Mouse (Mus musculus): Measurements from ENCODE around the gene Arid1a. TPM values are rescaled to one million over a fixed set of nuclear protein-coding genes. Genes with fewer than 3 reads are reported as not detected.

Gene Arid1a
- polyA plus RNA-seq, 1 experiment from 2014 or later, result 26.8 TPM

- H3K36me3 ChIP-seq, result no peaks in the 10 kb centered on the region
- peak overlapping the region; percentile 92 for H3K9ac ChIP-seq
- no peak for ATAC-seq (ENCODE audit: insufficient number of reproducible peaks, low FRiP score, low TSS enrichment, low read depth)
- H3K4me1 ChIP-seq, result peaks cover 51% of the 10 kb centered on the region
- peak overlapping the region; percentile 79 for H3K4me3 ChIP-seq (replicated peaks)
- H3K27ac ChIP-seq (replicated peaks), result peak overlapping the region; percentile 99
- H3K27me3 ChIP-seq, result no peaks in the 10 kb centered on the region
- H3K4me2 ChIP-seq (replicated peaks), result peak overlapping the region; percentile 73
- 1% methylated on average over 23 of the region's 24 CpGs for WGBS
- no peaks in the 10 kb centered on the region for H3K9me3 ChIP-seq (replicated peaks)
Observed at GRCm38 (mm10) chr4:133672845-133673647, 83.5 kb downstream of the Arid1a start.

- Histone ChIP-seq H3K4me1 (peaks cover 50% of the 10 kb centered on the region), H3K4me2 (replicated peaks) (peak within 1 kb of the TSS; percentile 73), H3K36me3 (0 out of 2 replicates have a peak, but pooled peaks cover 3% of the 10 kb centered on the region), H3K27ac (replicated peaks) (peak within 1 kb of the TSS; percentile 99), H3K27me3 (no peaks in the 10 kb centered on the region), H3K9ac (peak within 1 kb of the TSS; percentile 92), H3K4me3 (replicated peaks) (peak within 1 kb of the TSS; percentile 79), H3K9me3 (replicated peaks) (no peaks in the 10 kb centered on the region)
- under 1% methylated on average over 74 of the region's 76 CpGs for WGBS
- ATAC-seq (ENCODE audit: insufficient number of reproducible peaks, low FRiP score, low TSS enrichment, low read depth), result peak; percentile 91
Observed at GRCm38 (mm10) chr4:133671881-133672844, 84.4 kb downstream of the Arid1a start, which contains the start of gene Pigv. Gene Pigv (minus strand): TSS chr4:133672647.

GRCm38 (mm10) chr4:133671184-133671880 is 85.2 kb downstream of the Arid1a start:
- Histone ChIP-seq H3K9me3 (replicated peaks) (no peaks in the 10 kb centered on the region), H3K9ac (peak overlapping the region; percentile 92), H3K4me1 (peaks cover 44% of the 10 kb centered on the region), H3K4me2 (replicated peaks) (peak overlapping the region; percentile 73), H3K27me3 (no peaks in the 10 kb centered on the region), H3K4me3 (replicated peaks) (peak overlapping the region; percentile 79), H3K27ac (replicated peaks) (peak overlapping the region; percentile 99), H3K36me3 (peaks cover 9% of the 10 kb centered on the region; the same call in 1 of the 2 replicates)
- 2% methylated on average over 13 of the region's 13 CpGs for WGBS
- no peak for ATAC-seq (ENCODE audit: insufficient number of reproducible peaks, low FRiP score, low TSS enrichment, low read depth)

GRCm38 (mm10) chr4:133669652-133670210 is 86.8 kb downstream of the Arid1a start:
- no peak overlapping the region for H3K9ac ChIP-seq
- no peak overlapping the region for H3K4me2 ChIP-seq (replicated peaks)

GRCm38 (mm10) chr4:133668537-133668936 is 88.0 kb downstream of the Arid1a start:
- ATAC-seq (ENCODE audit: insufficient number of reproducible peaks, low FRiP score, low TSS enrichment, low read depth), result no peak
- 75% methylated on average over 3 of the region's 3 CpGs for WGBS
- peaks cover 27% of the 10 kb centered on the region for H3K4me1 ChIP-seq

More at GRCm38 (mm10) chr4:133669652-133670210, 86.8 kb downstream of the Arid1a start:
- H3K9me3 ChIP-seq (replicated peaks), result no peaks in the 10 kb centered on the region
- 66% methylated on average over 6 of the region's 6 CpGs for WGBS
- peaks cover 39% of the 10 kb centered on the region for H3K4me1 ChIP-seq
- no peak overlapping the region for H3K27ac ChIP-seq (replicated peaks)
- ATAC-seq (ENCODE audit: insufficient number of reproducible peaks, low FRiP score, low TSS enrichment, low read depth), result no peak
- H3K27me3 ChIP-seq, result no peaks in the 10 kb centered on the region
- H3K36me3 ChIP-seq, result peaks cover 19% of the 10 kb centered on the region; the same call in 1 of the 2 replicates
- no peak overlapping the region for H3K4me3 ChIP-seq (replicated peaks)

GRCm38 (mm10) chr4:133666199-133666598 is 90.4 kb downstream of the Arid1a start:
- Histone ChIP-seq H3K27me3 (no peaks in the 10 kb centered on the region), H3K9me3 (replicated peaks) (no peaks in the 10 kb centered on the region), H3K36me3 (peaks cover 29% of the 10 kb centered on the region; the same call in 1 of the 2 replicates), H3K4me1 (peaks cover 24% of the 10 kb centered on the region), H3K4me2 (replicated peaks) (no peak overlapping the region), H3K4me3 (replicated peaks) (no peak overlapping the region), H3K27ac (replicated peaks) (no peak overlapping the region), H3K9ac (no peak overlapping the region)
- ATAC-seq (ENCODE audit: insufficient number of reproducible peaks, low FRiP score, low TSS enrichment, low read depth), result no peak
- 85% methylated on average over 6 of the region's 6 CpGs for WGBS

More at GRCm38 (mm10) chr4:133668537-133668936, 88.0 kb downstream of the Arid1a start:
- Histone ChIP-seq H3K27me3 (no peaks in the 10 kb centered on the region), H3K27ac (replicated peaks) (no peak overlapping the region), H3K4me3 (replicated peaks) (no peak overlapping the region), H3K9ac (no peak overlapping the region), H3K4me2 (replicated peaks) (no peak overlapping the region), H3K9me3 (replicated peaks) (no peaks in the 10 kb centered on the region), H3K36me3 (peaks cover 22% of the 10 kb centered on the region; the same call in 1 of the 2 replicates)

- no peak overlapping the region for H3K9ac ChIP-seq
- no peaks in the 10 kb centered on the region for H3K27me3 ChIP-seq
- H3K4me3 ChIP-seq (replicated peaks), result no peak overlapping the region
- H3K9me3 ChIP-seq (replicated peaks), result no peaks in the 10 kb centered on the region
- H3K4me1 ChIP-seq, result peaks cover 25% of the 10 kb centered on the region
- H3K36me3 ChIP-seq, result peaks cover 29% of the 10 kb centered on the region; the same call in 1 of the 2 replicates
- ATAC-seq (ENCODE audit: insufficient number of reproducible peaks, low FRiP score, low TSS enrichment, low read depth), result no peak
- H3K27ac ChIP-seq (replicated peaks), result no peak overlapping the region
- H3K4me2 ChIP-seq (replicated peaks), result no peak overlapping the region
- 59% methylated on average over 11 of the region's 11 CpGs for WGBS
Observed at GRCm38 (mm10) chr4:133665118-133665517, 91.5 kb downstream of the Arid1a start.

GRCm38 (mm10) chr4:133662945-133663344 is 93.6 kb downstream of the Arid1a start:
- WGBS, result 85% methylated on average over 8 of the region's 8 CpGs
- no peak for ATAC-seq (ENCODE audit: insufficient number of reproducible peaks, low FRiP score, low TSS enrichment, low read depth)
- H3K4me1 ChIP-seq, result peaks cover 39% of the 10 kb centered on the region

GRCm38 (mm10) chr4:133662421-133662820 is 94.1 kb downstream of the Arid1a start:
- Histone ChIP-seq H3K4me2 (replicated peaks) (no peak overlapping the region), H3K9me3 (replicated peaks) (no peaks in the 10 kb centered on the region), H3K9ac (no peak overlapping the region), H3K36me3 (peaks cover 28% of the 10 kb centered on the region; the same call in 1 of the 2 replicates), H3K4me1 (peaks cover 44% of the 10 kb centered on the region), H3K4me3 (replicated peaks) (no peak overlapping the region), H3K27me3 (no peaks in the 10 kb centered on the region), H3K27ac (replicated peaks) (no peak overlapping the region)
- WGBS, result 92% methylated on average over 8 of the region's 8 CpGs
- ATAC-seq (ENCODE audit: insufficient number of reproducible peaks, low FRiP score, low TSS enrichment, low read depth), result no peak

More at GRCm38 (mm10) chr4:133662945-133663344, 93.6 kb downstream of the Arid1a start:
- Histone ChIP-seq H3K4me2 (replicated peaks) (no peak overlapping the region), H3K9ac (no peak overlapping the region), H3K9me3 (replicated peaks) (no peaks in the 10 kb centered on the region), H3K36me3 (peaks cover 29% of the 10 kb centered on the region; the same call in 1 of the 2 replicates), H3K27ac (replicated peaks) (no peak overlapping the region), H3K4me3 (replicated peaks) (no peak overlapping the region), H3K27me3 (no peaks in the 10 kb centered on the region)
